Mouse (Mus musculus) MEL (cell line): ENCODE data around the gene Ebf4. TPM values are rescaled to one million over a fixed set of nuclear protein-coding genes. Genes with fewer than 3 reads are reported as not detected.
A peak's percentile ranks its signal among the peaks of the same experiment; 100 is the strongest.

Experiments used
- DNase-seq: peaks from one replicate; pipeline ENCODE4 v3.0.0; 2011; ENCODE audit warnings: low read depth, low spot score
- H3K27ac ChIP-seq: 2 replicates; pipeline ENCODE4 v1.5.1; 2012; ENCODE audit warnings: low read depth, mild to moderate bottlenecking, control low read depth, low read length, moderate library complexity; ENCODE audit not compliant: control insufficient read depth
- H3K27me3 ChIP-seq, 2 experiments: fragments of 150-350 bp in 1 of 2; sonication (generic) in 1 of 2; 2 replicates each; pipeline ENCODE4 v1.6.1; 2012; ENCODE audit warnings: low read length in 2 of 2, mild to moderate bottlenecking in 2 of 2, improper control_type of control experiment in 1 of 2, moderate library complexity in 1 of 2; ENCODE audit not compliant: insufficient read depth in 2 of 2, control insufficient read depth in 1 of 2
- H3K36me3 ChIP-seq, 2 experiments: 2 replicates each; pipeline ENCODE4 v1.6.1; 2012 to 2014; ENCODE audit warnings: low read length in 2 of 2, improper control_type of control experiment in 1 of 2, inconsistent platforms in 1 of 2, mild to moderate bottlenecking in 1 of 2; ENCODE audit not compliant: insufficient read depth in 2 of 2, control insufficient read depth in 1 of 2
- H3K4me1 ChIP-seq, 2 experiments: fragments of 150-350 bp in 1 of 2; sonication (generic) in 1 of 2; 2 replicates each; pipeline ENCODE4 v1.6.1; 2012; ENCODE audit warnings: low read length in 2 of 2, improper control_type of control experiment in 1 of 2, mild to moderate bottlenecking in 1 of 2; ENCODE audit not compliant: insufficient read depth in 2 of 2, control insufficient read depth in 1 of 2
- H3K4me3 ChIP-seq, 2 experiments: fragments of 150-350 bp in 1 of 2; sonication (generic) in 1 of 2; 2 replicates each; pipeline ENCODE4 v1.5.1; 2012; ENCODE audit warnings: low read depth in 2 of 2, low read length in 2 of 2, mild to moderate bottlenecking in 2 of 2, moderate library complexity in 2 of 2, control low read depth in 1 of 2, improper control_type of control experiment in 1 of 2; ENCODE audit not compliant: control insufficient read depth in 1 of 2, insufficient read depth in 1 of 2
- H3K79me2 ChIP-seq: 2 replicates; pipeline ENCODE4 v1.6.1; 2012; ENCODE audit warnings: mild to moderate bottlenecking, low read length, moderate library complexity; ENCODE audit not compliant: control insufficient read depth, poor library complexity, insufficient read depth
- H3K9ac ChIP-seq: 2 replicates; pipeline ENCODE4 v1.6.1; 2012; ENCODE audit warnings: low read depth, mild to moderate bottlenecking, control low read depth, low read length, moderate library complexity; ENCODE audit not compliant: control insufficient read depth, poor library complexity, severe bottlenecking
- H3K9me3 ChIP-seq: fragments of 150-350 bp; sonication (generic); replicated peaks from 2 replicates; pipeline ENCODE4 v1.6.1; 2012; ENCODE audit warnings: mild to moderate bottlenecking, low read length, improper control_type of control experiment, moderate library complexity; ENCODE audit not compliant: insufficient read depth
- BHLHE40 ChIP-seq: IDR thresholded peaks from 2 replicates; pipeline ENCODE4 v1.6.1; 2012; ENCODE audit warnings: low read depth, mild to moderate bottlenecking, inconsistent platforms, low read length, improper control_type of control experiment, borderline replicate concordance
- CHD1 ChIP-seq: IDR thresholded peaks from 2 replicates; pipeline ENCODE4 v1.6.1; 2012; ENCODE audit warnings: low read depth, mild to moderate bottlenecking, inconsistent platforms, low read length, improper control_type of control experiment
- CHD2 ChIP-seq: IDR thresholded peaks from 2 replicates; pipeline ENCODE4 v1.6.1; 2011; ENCODE audit warnings: low read length, improper control_type of control experiment
- CTCF ChIP-seq, 3 experiments: IDR thresholded peaks in 2 of 3; conservative IDR thresholded peaks in 1 of 3; 2 replicates each; pipeline ENCODE4 v1.5.1; 2011 to 2012; ENCODE audit warnings: low read length in 3 of 3, low read depth in 2 of 3, mild to moderate bottlenecking in 2 of 3, improper control_type of control experiment in 1 of 3, inconsistent platforms in 1 of 3, mixed read lengths in 1 of 3, moderate library complexity in 1 of 3; ENCODE audit not compliant: control insufficient read depth in 1 of 3, insufficient read depth in 1 of 3, poor library complexity in 1 of 3, severe bottlenecking in 1 of 3
- EP300 ChIP-seq, 2 experiments: IDR thresholded peaks; 2 replicates each; pipeline ENCODE4 v1.6.1; 2011; ENCODE audit warnings: improper control_type of control experiment in 2 of 2, low read length in 2 of 2, low read depth in 1 of 2, mild to moderate bottlenecking in 1 of 2
- ETS1 ChIP-seq: IDR thresholded peaks from 2 replicates; pipeline ENCODE4 v1.6.1; 2012; ENCODE audit warnings: low read depth, mild to moderate bottlenecking, inconsistent platforms, low read length, improper control_type of control experiment, moderate library complexity
- HCFC1 ChIP-seq: IDR thresholded peaks from 2 replicates; pipeline ENCODE4 v1.6.1; 2012; ENCODE audit warnings: low read depth, mild to moderate bottlenecking, inconsistent platforms, low read length, improper control_type of control experiment, moderate library complexity
- KAT2A ChIP-seq: conservative IDR thresholded peaks from 2 replicates; pipeline ENCODE4 v1.6.1; 2012; ENCODE audit warnings: low read depth, low read length, improper control_type of control experiment, inconsistent platforms
- MAFK ChIP-seq: IDR thresholded peaks from 2 replicates; pipeline ENCODE4 v1.6.1; 2011; ENCODE audit warnings: low read depth, mild to moderate bottlenecking, low read length, improper control_type of control experiment, borderline replicate concordance
- MAX ChIP-seq: IDR thresholded peaks from 2 replicates; pipeline ENCODE4 v1.6.1; 2011; ENCODE audit warnings: low read length, improper control_type of control experiment
- MEF2A ChIP-seq: IDR thresholded peaks from 2 replicates; pipeline ENCODE4 v1.6.1; 2014; ENCODE audit warnings: low read depth, mild to moderate bottlenecking, inconsistent platforms, low read length, improper control_type of control experiment; ENCODE audit not compliant: poor library complexity, insufficient replicate concordance, severe bottlenecking; ENCODE audit errors: extremely low read depth
- MXI1 ChIP-seq: IDR thresholded peaks from 2 replicates; pipeline ENCODE4 v1.6.1; 2011; ENCODE audit warnings: mild to moderate bottlenecking, low read depth, low read length, improper control_type of control experiment
- MYC ChIP-seq: IDR thresholded peaks from 2 replicates; pipeline ENCODE4 v1.6.1; 2011; ENCODE audit warnings: low read depth, mild to moderate bottlenecking, low read length, improper control_type of control experiment, moderate library complexity
- POLR2A ChIP-seq, 2 experiments: IDR thresholded peaks; 2 replicates each; pipeline ENCODE4 v1.6.1; 2011 to 2012; ENCODE audit warnings: low read length in 2 of 2, mild to moderate bottlenecking in 2 of 2, control low read depth in 1 of 2, improper control_type of control experiment in 1 of 2, low read depth in 1 of 2, moderate library complexity in 1 of 2; ENCODE audit not compliant: control insufficient read depth in 1 of 2, insufficient read depth in 1 of 2, poor library complexity in 1 of 2
- RAD21 ChIP-seq: IDR thresholded peaks from 2 replicates; pipeline ENCODE4 v1.6.1; 2011; ENCODE audit warnings: mild to moderate bottlenecking, low read depth, low read length, improper control_type of control experiment
- SMC3 ChIP-seq: IDR thresholded peaks from 2 replicates; pipeline ENCODE4 v1.6.1; 2011; ENCODE audit warnings: low read depth, low read length, improper control_type of control experiment
- TAL1 ChIP-seq: IDR thresholded peaks from 2 replicates; pipeline ENCODE4 v1.6.1; 2012; ENCODE audit warnings: mild to moderate bottlenecking, inconsistent platforms, low read length, moderate library complexity, mixed read lengths
- TBP ChIP-seq: IDR thresholded peaks from 2 replicates; pipeline ENCODE4 v1.8.0; 2011; ENCODE audit warnings: low read depth, low read length, improper control_type of control experiment
- UBTF ChIP-seq: IDR thresholded peaks from 2 replicates; pipeline ENCODE4 v1.6.1; 2012; ENCODE audit warnings: low read depth, mild to moderate bottlenecking, inconsistent platforms, low read length, improper control_type of control experiment, moderate library complexity, borderline replicate concordance; ENCODE audit not compliant: insufficient read depth
- USF1 ChIP-seq: IDR thresholded peaks from 2 replicates; pipeline ENCODE4 v1.6.1; 2014; ENCODE audit warnings: low read depth, mild to moderate bottlenecking, inconsistent platforms, low read length, improper control_type of control experiment, moderate library complexity
- USF2 ChIP-seq, 2 experiments: IDR thresholded peaks; 2 replicates each; pipeline ENCODE4 v1.6.1; 2011 to 2012; ENCODE audit warnings: improper control_type of control experiment in 2 of 2, low read length in 2 of 2, borderline replicate concordance in 1 of 2, inconsistent platforms in 1 of 2, low read depth in 1 of 2, mild to moderate bottlenecking in 1 of 2; ENCODE audit not compliant: insufficient read depth in 1 of 2
- ZC3H11A ChIP-seq: IDR thresholded peaks from 2 replicates; pipeline ENCODE4 v1.6.1; 2012; ENCODE audit warnings: low read depth, mild to moderate bottlenecking, inconsistent platforms, low read length, improper control_type of control experiment
- ZNF384 ChIP-seq: IDR thresholded peaks from 2 replicates; pipeline ENCODE4 v1.6.1; 2012; ENCODE audit warnings: low read depth, mild to moderate bottlenecking, inconsistent platforms, low read length, improper control_type of control experiment
- polyA plus RNA-seq, 2 experiments: library from polyadenylated mRNA; stranded (reverse) in 1 of 2; unstranded in 1 of 2; fragments of >175 nt in 1 of 2; fragments of >200 nt in 1 of 2; gene quantifications; 2 replicates each; pipeline versions ENCODE4 v1.2.1 to v1.2.4; 2012; ENCODE audit warnings: low replicate concordance in 2 of 2, low read depth in 1 of 2; ENCODE audit not compliant: insufficient read length in 2 of 2, insufficient read depth in 1 of 2, missing spikeins in 1 of 2
- total RNA-seq: library from RNA; depleted of rRNA; stranded (reverse); fragments of 300-350 nt; gene quantifications from 2 replicates; pipeline ENCODE4 v1.2.3, GENCODE M21; 2012

Gene Ebf4
- total and polyA plus RNA-seq, 3 experiments, result 0.12 to 0.72 TPM; not detected in 1

DNA sequence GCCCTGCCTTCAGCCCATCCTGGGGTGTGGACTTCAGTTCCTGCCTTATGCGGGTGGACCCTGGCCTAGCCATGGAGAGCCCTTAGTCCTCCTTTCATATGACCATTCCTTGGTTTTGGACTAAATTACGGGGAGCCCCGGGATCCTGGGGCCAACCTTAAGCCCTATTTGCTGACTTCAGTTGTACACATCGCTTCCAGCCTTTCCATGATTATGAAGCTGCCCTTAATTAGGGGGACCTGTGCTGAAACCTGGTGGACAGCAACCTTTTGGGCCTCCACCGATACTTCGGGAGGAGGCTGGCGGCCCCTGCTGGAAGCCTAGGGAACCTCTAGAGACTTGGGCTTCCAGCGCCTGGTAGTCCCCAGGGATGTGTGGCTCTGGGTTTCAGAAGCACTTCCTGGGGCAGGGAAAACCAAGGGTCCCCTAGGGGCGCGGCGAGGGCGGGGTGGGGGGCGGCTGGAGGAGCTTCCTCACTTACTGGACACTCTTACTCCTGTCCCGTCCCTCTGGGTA lies 67.6 kb downstream of the Ebf4 start:
- no peaks in the 10 kb centered on the region for H3K27me3 ChIP-seq
- DNase-seq, result peak; percentile 65
- H3K9me3 ChIP-seq, result no peaks in the 10 kb centered on the region
- TF ChIP-seq CHD2 (no peak), MAX (no peak), SMC3 (peak; percentile 90), CTCF (IDR thresholded peaks at IDR 0.05 in 2 of 3, conservative IDR thresholded peaks at IDR 0.05 in 1 of 3; ENCODE audit: control insufficient read depth in 1 of 3, insufficient read depth in 1 of 3, low read depth in 2 of 3, low read length in 3 of 3, poor library complexity in 1 of 3, severe bottlenecking in 1 of 3) (peak; percentile 48 to 89 (median 86); a peak in 5 of 6 replicates), ZC3H11A (peak; percentile 87), RAD21 (peak; percentile 86)
- H3K79me2 ChIP-seq, result no peaks in the 10 kb centered on the region
- no peak overlapping the region for H3K27ac ChIP-seq
- H3K4me1 ChIP-seq, result peaks cover 0 to 5% of the 10 kb centered on the region in 2 experiments; a peak in 2 of 4 replicates
- H3K4me3 ChIP-seq, result no peak overlapping the region
- no peak overlapping the region for H3K9ac ChIP-seq
- peaks cover 0 to 6% of the 10 kb centered on the region in 2 experiments; a peak in 2 of 4 replicates for H3K36me3 ChIP-seq

DNA sequence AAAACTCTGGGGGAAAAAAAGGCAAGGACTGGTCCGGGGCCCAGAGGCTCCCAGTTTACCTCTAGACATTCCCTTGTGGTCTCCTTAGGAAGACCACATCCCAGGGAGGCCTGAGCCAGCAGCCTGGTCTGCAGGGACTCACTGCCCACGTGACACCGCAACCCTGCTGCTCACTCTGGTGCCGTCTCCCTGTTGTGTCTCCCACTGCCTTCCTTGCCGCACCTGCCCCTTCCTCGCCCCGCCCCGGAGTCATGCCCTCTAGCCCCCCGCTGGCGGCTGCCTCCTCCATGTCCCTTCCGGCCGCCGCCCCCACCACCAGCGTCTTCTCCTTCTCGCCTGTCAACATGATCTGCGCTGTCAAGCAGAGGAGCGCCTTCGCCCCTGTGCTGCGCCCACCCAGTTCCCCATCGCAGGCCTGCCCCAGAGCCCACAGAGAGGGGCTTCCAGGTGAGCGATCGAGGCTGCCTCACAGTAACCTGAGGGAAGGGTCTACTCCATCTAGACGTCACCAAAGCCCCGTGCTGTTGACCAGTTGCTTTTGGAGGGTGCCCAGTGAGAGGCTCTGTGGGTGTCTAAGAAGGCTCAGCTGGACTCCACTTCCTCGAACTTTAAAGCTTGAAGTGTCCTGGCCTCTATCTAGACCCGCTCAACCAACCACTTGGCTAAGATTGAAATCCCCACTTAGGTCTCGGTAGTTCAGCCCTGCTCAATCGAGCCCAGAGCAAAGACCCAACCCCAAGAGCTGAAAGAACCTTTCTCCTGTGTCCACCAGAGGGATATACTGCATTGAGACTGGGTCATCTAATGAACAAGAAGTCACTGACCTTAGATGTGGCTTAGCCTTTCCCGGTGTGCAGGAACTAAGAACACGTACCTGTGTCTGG lies 70.5 kb downstream of the Ebf4 start:
- no peak overlapping the region for H3K4me3 ChIP-seq
- no peaks in the 10 kb centered on the region for H3K9me3 ChIP-seq
- no peak overlapping the region for H3K27ac ChIP-seq
- no peak overlapping the region for H3K9ac ChIP-seq
- H3K27me3 ChIP-seq, result no peaks in the 10 kb centered on the region
- H3K79me2 ChIP-seq, result no peaks in the 10 kb centered on the region
- no peaks in the 10 kb centered on the region for H3K4me1 ChIP-seq
- no peak for DNase-seq
- H3K36me3 ChIP-seq, result no peaks in the 10 kb centered on the region
- TF ChIP-seq KAT2A (no peak), TAL1 (no peak), USF1 (no peak), MEF2A (no peak), CHD1 (no peak), BHLHE40 (no peak), TBP (no peak), CHD2 (no peak), RAD21 (no peak)

DNA sequence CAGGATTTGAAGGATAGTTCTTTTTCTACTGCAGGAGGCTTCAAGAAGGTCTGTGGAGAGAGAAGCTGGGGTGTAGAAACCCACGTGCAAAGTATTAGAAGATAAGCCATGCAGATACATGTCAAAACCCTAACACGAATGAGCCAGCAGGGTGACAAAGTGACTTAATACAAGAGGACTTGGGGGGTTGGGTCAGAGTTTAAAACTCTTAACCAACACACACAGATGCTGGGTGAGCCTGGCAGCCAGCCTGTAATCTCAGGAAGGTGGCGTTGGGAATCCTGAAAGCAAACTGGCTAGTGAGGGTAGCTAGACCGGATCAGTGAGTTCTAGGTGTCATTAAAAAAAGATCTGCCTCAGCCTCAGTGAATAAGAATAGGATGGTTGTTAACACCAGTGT lies 72.4 kb downstream of the Ebf4 start:
- H3K9ac ChIP-seq, result no peak overlapping the region
- H3K4me1 ChIP-seq, result peaks cover 0 to 3% of the 10 kb centered on the region in 2 experiments; a peak in 1 of 4 replicates
- no peaks in the 10 kb centered on the region for H3K36me3 ChIP-seq
- H3K4me3 ChIP-seq, result no peak overlapping the region
- DNase-seq, result no peak
- H3K27me3 ChIP-seq, result no peaks in the 10 kb centered on the region
- H3K27ac ChIP-seq, result no peak overlapping the region
- no peaks in the 10 kb centered on the region for H3K9me3 ChIP-seq
- H3K79me2 ChIP-seq, result no peaks in the 10 kb centered on the region
- TF ChIP-seq ZNF384 (no peak), ZC3H11A (no peak), EP300 (IDR thresholded peaks at IDR 0.05; ENCODE audit: low read depth in 1 of 2, low read length in 2 of 2) (no peak), CHD1 (no peak), MAX (no peak), MYC (no peak), UBTF (no peak), KAT2A (no peak), MXI1 (no peak), ETS1 (no peak), RAD21 (no peak), USF2 (IDR thresholded peaks at IDR 0.05; ENCODE audit: borderline replicate concordance in 1 of 2, insufficient read depth in 1 of 2, low read depth in 1 of 2, low read length in 2 of 2) (no peak), MAFK (no peak), POLR2A (IDR thresholded peaks at IDR 0.05; ENCODE audit: control insufficient read depth in 1 of 2, insufficient read depth in 1 of 2, low read depth in 1 of 2, low read length in 2 of 2, poor library complexity in 1 of 2) (no peak), TAL1 (no peak), HCFC1 (no peak)
